Mouse (Mus musculus) forebrain, embryonic 13.5 days (tissue): ENCODE results near the gene Npc1l1. TPM values are rescaled to one million over a fixed set of nuclear protein-coding genes. Genes with fewer than 3 reads are reported as not detected.
"Not testable (repeated sequence)": the region's sequence is repeated elsewhere in the genome, so short reads cannot be mapped to it uniquely, and the experiment has no call there.

Experiments
- ATAC-seq: fragments of 200-750 bp; cut with Nextera tagmentation; 2 replicates; pipeline ENCODE4 v1.8.0; 2017
- H3K27ac ChIP-seq: fragments of 300-500 bp; sonication (generic); 2 replicates; pipeline ENCODE4 v1.5.1; 2015; ENCODE audit warnings: inconsistent platforms, mild to moderate bottlenecking, moderate library complexity
- H3K27me3 ChIP-seq: fragments of 300-500 bp; sonication (generic); 2 replicates; pipeline ENCODE4 v1.6.1; 2015; ENCODE audit warnings: mild to moderate bottlenecking, inconsistent platforms
- H3K36me3 ChIP-seq: fragments of 300-500 bp; sonication (generic); 2 replicates; pipeline ENCODE4 v1.6.1; 2015; ENCODE audit warnings: mild to moderate bottlenecking, inconsistent platforms; ENCODE audit not compliant: poor library complexity, severe bottlenecking
- H3K4me1 ChIP-seq: fragments of 300-500 bp; sonication (generic); 2 replicates; pipeline ENCODE4 v1.6.1; 2015; ENCODE audit warnings: inconsistent platforms
- H3K4me2 ChIP-seq: fragments of 300-500 bp; sonication (generic); 2 replicates; pipeline ENCODE4 v1.6.1; 2015; ENCODE audit warnings: inconsistent platforms, mild to moderate bottlenecking, moderate library complexity
- H3K4me3 ChIP-seq: fragments of 300-500 bp; sonication (generic); 2 replicates; pipeline ENCODE4 v1.5.1; 2015; ENCODE audit warnings: mild to moderate bottlenecking, inconsistent platforms
- H3K9ac ChIP-seq: fragments of 300-500 bp; sonication (generic); 2 replicates; pipeline ENCODE4 v1.6.1; 2015; ENCODE audit warnings: mild to moderate bottlenecking, inconsistent platforms
- H3K9me3 ChIP-seq: fragments of 300-500 bp; sonication (generic); replicated peaks from 2 replicates; pipeline ENCODE4 v1.6.1; 2016; ENCODE audit warnings: inconsistent platforms
- WGBS: fragments of 180-500 bp; shearing (Covaris S2); methylation state at CpG from one replicate; pipeline ENCODE4 v1.1.7; 2015; 5-methylcytosine and 5-hydroxymethylcytosine counted together
- polyA plus RNA-seq: library from polyadenylated mRNA; unstranded; fragments of >200 nt; fragmentation: Nextera tagmentation; extraction: Ambion mirVana; gene quantifications from 2 replicates; pipeline ENCODE4 v1.2.1, GENCODE M21; 2015

Npc1l1 gene
- 0.04 and 0.05 TPM in 2 replicates for polyA plus RNA-seq

DNA sequence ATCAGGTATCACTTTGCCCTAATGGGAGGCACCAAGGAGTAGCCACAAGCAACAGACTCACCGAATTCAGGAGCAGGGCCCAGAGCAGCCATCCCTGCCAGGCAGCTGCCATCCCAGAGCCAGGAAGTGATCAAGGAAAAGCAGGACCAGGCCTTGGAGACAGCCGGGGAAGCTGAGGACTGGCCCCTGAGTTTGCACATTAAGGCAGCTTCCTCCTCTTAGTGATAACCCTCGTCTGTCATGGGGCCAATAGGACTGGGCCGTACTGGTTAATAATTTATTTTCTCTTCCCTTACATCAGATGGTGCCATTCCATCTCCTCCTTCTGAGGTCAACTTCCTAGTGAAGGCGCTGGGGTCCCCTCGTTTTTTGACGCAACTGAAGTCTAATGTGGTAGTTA is at the start of gene Npc1l1:
Npc1l1 (minus strand) TSS at position 132 of the 400 bp plus-strand sequence.
- Histone ChIP-seq H3K36me3 (no peaks in the 10 kb centered on the region), H3K27ac (no peak within 1 kb of the TSS), H3K9me3 (peaks cover 2% of the 10 kb centered on the region; the same call in 1 of the 2 replicates), H3K4me2 (no peak within 1 kb of the TSS), H3K4me3 (no peak within 1 kb of the TSS), H3K9ac (no peak within 1 kb of the TSS), H3K4me1 (no peaks in the 10 kb centered on the region), H3K27me3 (0 out of 2 replicates have a peak, but pooled peaks cover 4% of the 10 kb centered on the region)
- ATAC-seq: no peak
- WGBS: 94% methylated on average over 7 of the region's 7 CpGs

DNA sequence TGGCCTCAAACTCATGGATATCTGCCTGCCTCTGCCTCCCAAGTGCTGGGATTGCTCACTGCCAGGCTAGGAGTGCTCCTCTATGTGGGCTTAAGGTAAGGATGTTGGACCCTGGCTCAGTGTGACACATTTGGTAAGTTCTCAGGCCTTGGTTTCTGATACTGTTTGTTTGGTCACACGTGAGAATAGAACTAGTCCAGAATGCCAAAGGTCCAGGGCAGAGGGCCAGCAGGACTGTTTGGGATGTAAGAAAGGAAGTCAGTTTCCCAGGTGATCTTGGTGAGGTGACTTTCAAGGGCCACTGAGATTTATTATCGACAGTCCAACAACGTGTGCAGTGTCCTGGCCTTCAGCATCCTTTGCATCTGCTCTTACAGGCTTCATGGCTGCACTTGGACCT is 46.5 kb upstream of the Npc1l1 start:
- Histone ChIP-seq H3K9ac (no peak overlapping the region), H3K27ac (no peak overlapping the region), H3K36me3 (peaks cover 18% of the 10 kb centered on the region), H3K4me1 (peaks cover 30% of the 10 kb centered on the region), H3K4me3 (no peak overlapping the region), H3K27me3 (no peaks in the 10 kb centered on the region), H3K4me2 (no peak overlapping the region), H3K9me3 (peaks cover 6% of the 10 kb centered on the region)
- no peak for ATAC-seq
- WGBS: 82% methylated on average over 3 of the region's 3 CpGs

DNA sequence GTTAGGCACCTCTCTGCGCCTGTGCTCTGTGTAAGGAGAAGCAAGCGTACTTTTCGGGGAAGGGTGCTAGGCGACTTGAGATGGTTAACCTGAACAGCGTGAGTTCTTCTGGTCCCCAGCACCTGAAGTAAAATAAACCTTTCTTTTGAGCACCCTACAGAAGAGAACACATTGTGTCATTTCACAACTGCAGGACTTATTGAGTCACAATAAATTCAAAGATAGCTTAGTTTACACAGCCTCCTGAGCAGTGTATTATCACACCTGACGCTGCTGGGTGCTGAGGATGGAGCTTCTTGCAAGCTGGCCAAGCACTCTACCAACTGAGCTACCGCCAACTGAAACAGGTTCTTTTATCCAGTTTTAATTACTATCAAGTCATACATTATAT is 45.1 kb upstream of the Npc1l1 start:
- H3K27me3 ChIP-seq: no peaks in the 10 kb centered on the region
- peak overlapping the region; percentile 89 for H3K4me2 ChIP-seq
- peaks cover 30% of the 10 kb centered on the region for H3K4me1 ChIP-seq
- H3K9me3 ChIP-seq: peaks cover 3% of the 10 kb centered on the region
- 25% methylated on average over 7 of the region's 7 CpGs for WGBS
- H3K9ac ChIP-seq: peak overlapping the region; percentile 98
- peak overlapping the region; percentile 87 for H3K27ac ChIP-seq
- peak overlapping the region; percentile 97 for H3K4me3 ChIP-seq
- peaks cover 30% of the 10 kb centered on the region for H3K36me3 ChIP-seq
- ATAC-seq: no peak; the same call in none of the 2 replicates

DNA sequence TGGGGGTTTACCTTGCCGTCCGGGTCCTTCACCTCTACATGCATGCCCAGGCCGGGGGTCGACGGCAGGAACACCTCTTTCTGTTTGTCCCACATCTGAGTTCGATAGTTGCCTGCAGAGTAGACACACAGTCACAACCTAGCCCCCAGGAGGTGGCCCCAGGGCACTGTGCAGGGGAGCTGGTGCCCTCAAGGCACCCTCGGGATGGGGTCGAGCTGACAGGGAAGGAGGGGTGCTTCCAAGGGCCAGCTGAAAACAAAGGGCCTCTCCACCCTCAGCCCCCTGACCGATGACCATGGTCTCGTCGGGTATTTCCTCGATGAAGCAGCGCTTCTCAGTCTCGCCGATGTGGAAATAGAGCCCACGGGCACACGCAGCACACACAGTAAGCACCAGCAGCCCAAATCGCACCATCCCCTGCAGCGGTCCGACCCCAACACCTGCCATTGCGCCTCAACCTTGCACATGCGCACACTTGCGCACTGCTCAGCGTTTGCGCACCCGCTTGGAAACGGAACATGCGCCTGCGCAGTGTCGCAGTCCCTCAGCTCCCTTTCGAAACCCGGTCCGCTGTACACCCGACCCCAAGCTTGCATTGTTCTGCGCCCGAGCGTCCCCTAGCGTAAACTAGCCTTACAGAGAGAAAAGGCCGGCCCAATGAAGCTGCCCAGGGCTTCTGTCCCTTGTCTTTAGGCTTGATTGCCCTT is 44.6 kb upstream of the Npc1l1 start, which contains the start of gene Tmed4:
Tmed4 (minus strand) TSS at position 484 of the 707 bp plus-strand sequence.
- ATAC-seq: peak; percentile 98
- H3K36me3 ChIP-seq: peaks cover 34% of the 10 kb centered on the region
- peak within 1 kb of the TSS; percentile 98 for H3K9ac ChIP-seq
- no peaks in the 10 kb centered on the region for H3K27me3 ChIP-seq
- under 1% methylated on average over 39 of the region's 39 CpGs for WGBS
- no peaks in the 10 kb centered on the region; the same call in 1 of the 2 replicates for H3K9me3 ChIP-seq
- peak within 1 kb of the TSS; percentile 87 for H3K27ac ChIP-seq
- peak within 1 kb of the TSS; percentile 97 for H3K4me3 ChIP-seq
- peak within 1 kb of the TSS; percentile 89 for H3K4me2 ChIP-seq
- H3K4me1 ChIP-seq: peaks cover 30% of the 10 kb centered on the region

DNA sequence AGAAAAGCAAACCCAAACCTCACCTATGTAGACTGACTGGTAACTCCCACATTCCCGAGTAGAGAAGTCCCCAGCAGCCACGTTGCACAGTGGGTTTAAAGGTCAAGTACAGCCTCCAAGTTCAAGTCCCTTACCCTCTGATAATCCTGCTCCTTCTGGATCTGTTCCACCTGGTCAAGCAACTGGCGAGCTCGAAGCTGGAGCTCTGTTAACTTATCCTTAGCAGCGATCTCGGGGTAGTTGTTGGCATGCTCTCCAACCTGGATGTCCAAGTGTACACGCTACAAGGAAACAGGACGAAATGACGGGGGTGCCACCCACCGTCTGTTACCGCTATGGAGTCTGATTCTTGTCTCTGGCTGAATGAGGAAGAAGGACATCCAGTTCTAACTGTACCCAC is 43.7 kb upstream of the Npc1l1 start:
- no peak for ATAC-seq
- no peaks in the 10 kb centered on the region for H3K9me3 ChIP-seq
- peaks cover 37% of the 10 kb centered on the region for H3K36me3 ChIP-seq
- H3K4me3 ChIP-seq: peak overlapping the region; percentile 97
- peaks cover 33% of the 10 kb centered on the region for H3K4me1 ChIP-seq
- WGBS: 70% methylated on average over 11 of the region's 11 CpGs
- no peaks in the 10 kb centered on the region for H3K27me3 ChIP-seq
- peak overlapping the region; percentile 89 for H3K4me2 ChIP-seq
- no peak overlapping the region for H3K27ac ChIP-seq
- peak overlapping the region; percentile 98 for H3K9ac ChIP-seq

DNA sequence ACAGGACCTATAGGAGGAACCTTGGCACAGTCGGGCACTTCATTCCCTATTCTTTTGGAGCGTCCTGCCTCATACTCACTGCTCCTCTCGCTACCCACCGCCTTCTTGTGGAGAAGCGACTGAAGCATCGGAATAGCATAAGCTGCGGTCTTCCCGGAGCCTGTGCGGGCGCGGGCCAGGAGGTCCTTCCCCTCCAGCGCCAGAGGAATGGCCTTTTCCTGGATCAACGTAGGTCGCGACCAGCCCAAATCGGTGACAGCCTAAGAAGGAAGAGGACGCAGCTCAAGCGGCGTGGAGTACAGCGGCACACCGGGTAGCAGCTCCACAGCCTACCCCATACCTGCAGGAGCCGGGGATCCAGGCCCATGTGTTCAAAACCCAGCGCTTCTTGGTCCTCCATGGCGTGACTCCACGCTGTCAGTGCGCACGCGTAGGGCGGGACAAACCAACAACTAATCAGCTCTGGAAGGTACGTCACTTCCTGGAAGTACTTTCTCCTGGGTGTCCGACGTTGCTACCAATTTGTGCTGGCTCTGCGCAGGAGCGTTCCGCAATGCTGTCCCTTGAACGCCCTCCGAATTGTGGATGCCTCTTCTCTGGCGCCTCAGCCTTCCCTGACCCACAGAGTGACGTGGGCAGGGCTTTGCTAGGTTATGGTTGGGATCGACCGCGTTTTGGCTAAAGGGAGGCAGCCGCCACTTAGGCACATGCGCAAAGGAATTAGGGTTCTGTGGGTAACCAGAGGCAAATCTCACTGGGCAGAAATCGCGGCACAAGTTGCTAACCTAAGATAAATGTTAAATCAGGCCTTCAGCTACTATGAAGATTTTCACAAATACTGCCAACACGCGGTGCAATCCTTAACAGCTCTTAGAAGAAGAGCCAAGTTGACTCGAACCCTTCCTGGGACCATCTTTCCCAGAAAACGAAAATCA is 37.6 kb upstream of the Npc1l1 start, which contains the start of gene Ddx56:
Ddx56 (minus strand) TSS at position 453 of the 935 bp plus-strand sequence.
- Histone ChIP-seq H3K4me2 (peak within 1 kb of the TSS; percentile 95), H3K9ac (peak within 1 kb of the TSS; percentile 86), H3K4me3 (peak within 1 kb of the TSS; percentile 88), H3K9me3 (no peaks in the 10 kb centered on the region), H3K4me1 (peaks cover 26% of the 10 kb centered on the region), H3K27me3 (no peaks in the 10 kb centered on the region), H3K36me3 (peaks cover 69% of the 10 kb centered on the region), H3K27ac (peak within 1 kb of the TSS; percentile 89)
- 3% methylated on average over 50 of the region's 50 CpGs for WGBS
- ATAC-seq: peak; percentile 97

DNA sequence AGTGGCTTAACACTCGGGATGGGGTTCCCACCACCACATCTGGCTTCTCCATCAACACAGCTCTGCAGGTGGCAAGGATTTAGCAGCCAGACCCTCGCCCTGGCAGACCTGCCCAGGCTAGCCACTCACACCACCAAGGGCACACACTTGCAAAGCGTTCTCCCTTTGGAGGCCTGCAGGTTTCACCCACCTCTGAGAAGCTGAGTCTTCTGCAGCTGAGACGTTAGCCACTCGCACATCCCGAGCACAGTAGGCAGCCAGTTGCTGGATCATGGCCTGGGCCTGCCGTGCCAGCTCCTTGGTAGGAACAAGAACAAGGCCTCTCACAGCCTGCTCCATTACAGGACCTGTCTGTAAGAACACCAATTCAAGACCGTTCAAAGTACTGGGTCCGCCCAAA is 36.7 kb upstream of the Npc1l1 start:
- H3K36me3 ChIP-seq: peaks cover 68% of the 10 kb centered on the region
- WGBS: 70% methylated on average over 9 of the region's 9 CpGs
- ATAC-seq: no peak

DNA sequence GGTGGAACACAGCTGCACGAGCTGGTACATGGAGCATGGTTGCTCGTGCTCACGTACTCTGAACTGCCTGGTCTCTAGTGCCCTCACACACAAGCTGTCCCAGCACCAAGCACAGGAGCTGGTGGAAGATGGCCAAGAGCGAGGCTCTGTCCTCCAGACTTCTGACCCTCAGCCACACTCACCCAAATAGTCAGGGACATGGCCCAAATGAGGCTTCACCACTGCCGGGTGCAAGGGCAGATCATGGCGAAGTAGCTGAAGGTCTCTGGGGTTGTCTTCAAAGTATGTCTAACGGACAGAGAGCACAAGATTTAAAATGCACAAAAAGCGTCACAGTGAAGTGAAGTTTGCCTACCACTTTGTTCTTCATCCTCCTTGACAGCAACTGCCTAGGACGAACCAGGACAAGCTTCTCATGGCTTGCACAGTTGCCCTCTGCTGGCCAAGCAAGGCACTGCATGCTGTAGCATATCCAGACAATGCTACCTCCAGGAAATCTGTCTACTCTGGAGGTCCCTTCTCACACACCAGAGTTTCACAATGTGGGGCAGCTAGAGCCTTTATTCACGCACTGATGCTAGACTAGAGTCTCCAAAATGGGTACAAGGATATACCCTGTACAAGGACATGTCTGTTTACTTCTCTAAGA is 31.6 kb upstream of the Npc1l1 start:
- WGBS: 75% methylated on average over 10 of the region's 10 CpGs
- H3K27ac ChIP-seq: no peak overlapping the region
- ATAC-seq: peak; percentile 72
- no peaks in the 10 kb centered on the region for H3K27me3 ChIP-seq
- no peak overlapping the region for H3K4me3 ChIP-seq
- peaks cover 6% of the 10 kb centered on the region for H3K4me1 ChIP-seq
- H3K9ac ChIP-seq: no peak overlapping the region
- H3K36me3 ChIP-seq: peaks cover 91% of the 10 kb centered on the region
- H3K9me3 ChIP-seq: no peaks in the 10 kb centered on the region
- H3K4me2 ChIP-seq: no peak overlapping the region

More for the DNA sequence above, 36.7 kb upstream of the Npc1l1 start:
- peaks cover 17% of the 10 kb centered on the region for H3K4me1 ChIP-seq
- H3K9me3 ChIP-seq: no peaks in the 10 kb centered on the region
- no peaks in the 10 kb centered on the region for H3K27me3 ChIP-seq
- H3K4me2 ChIP-seq: peak overlapping the region; percentile 95
- H3K9ac ChIP-seq: peak overlapping the region; percentile 86
- H3K4me3 ChIP-seq: peak overlapping the region; percentile 88
- H3K27ac ChIP-seq: no peak overlapping the region

DNA sequence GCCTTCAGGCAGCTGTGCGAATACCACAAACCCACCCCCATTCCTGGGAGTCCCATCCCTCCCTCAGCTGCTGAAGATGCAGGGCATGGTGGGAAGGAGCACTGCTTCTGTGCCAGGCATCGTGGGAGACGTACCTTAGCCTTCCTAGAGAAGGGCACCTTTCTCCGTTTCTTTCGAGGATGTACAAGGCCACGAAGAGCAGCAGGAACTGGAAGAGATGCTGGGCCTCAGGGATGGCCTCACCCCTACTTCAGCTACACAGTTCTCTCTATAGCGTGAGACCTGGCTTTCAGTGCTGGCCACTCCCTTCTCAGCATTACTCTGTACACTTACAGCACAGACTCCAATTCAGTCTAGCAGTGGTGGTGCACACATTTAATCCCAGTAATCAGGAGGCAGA is 29.5 kb upstream of the Npc1l1 start:
- no peak for ATAC-seq
- no peak overlapping the region for H3K4me3 ChIP-seq
- no peaks in the 10 kb centered on the region for H3K4me1 ChIP-seq
- WGBS: 94% methylated on average over 7 of the region's 7 CpGs
- no peak overlapping the region for H3K4me2 ChIP-seq
- H3K36me3 ChIP-seq: peaks cover 72% of the 10 kb centered on the region
- H3K27ac ChIP-seq: no peak overlapping the region
- H3K9me3 ChIP-seq: no peaks in the 10 kb centered on the region
- H3K27me3 ChIP-seq: no peaks in the 10 kb centered on the region
- H3K9ac ChIP-seq: no peak overlapping the region

DNA sequence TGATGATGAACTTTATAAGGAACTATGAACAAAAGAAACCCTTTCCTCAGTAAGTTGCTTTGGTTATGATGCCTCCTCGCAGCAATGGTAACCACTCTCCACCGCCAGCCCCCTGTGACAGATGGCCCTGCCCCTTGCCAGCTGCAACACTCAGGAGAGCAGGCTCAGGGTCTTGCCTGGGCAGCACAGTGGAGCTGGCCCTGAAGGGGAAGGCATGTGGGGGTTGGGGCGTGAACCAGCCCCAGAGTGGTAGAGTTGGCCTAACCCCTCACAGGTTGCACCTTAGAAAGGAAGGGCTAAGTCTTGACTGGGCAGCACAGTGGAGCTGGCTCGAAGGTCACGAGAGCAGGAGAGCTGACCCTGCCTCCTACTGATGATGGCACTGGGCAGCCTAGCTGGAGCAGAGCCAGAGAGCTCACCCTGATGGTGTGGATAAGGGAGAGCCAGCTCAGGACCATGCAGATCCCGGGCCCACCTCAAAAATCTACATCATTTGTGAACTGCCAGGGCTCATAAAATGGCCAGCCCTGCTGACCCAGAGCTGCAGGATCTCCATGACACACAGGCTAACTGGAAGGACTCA is 26.6 kb upstream of the Npc1l1 start:
- Histone ChIP-seq H3K4me1 (no peaks in the 10 kb centered on the region), H3K9ac (no peak overlapping the region), H3K27me3 (no peaks in the 10 kb centered on the region), H3K4me3 (no peak overlapping the region), H3K9me3 (no peaks in the 10 kb centered on the region), H3K4me2 (no peak overlapping the region), H3K36me3 (peaks cover 44% of the 10 kb centered on the region), H3K27ac (no peak overlapping the region)
- 74% methylated on average over 6 of the region's 6 CpGs for whole genome bisulfite sequencing
- ATAC-seq: peak; percentile 55

DNA sequence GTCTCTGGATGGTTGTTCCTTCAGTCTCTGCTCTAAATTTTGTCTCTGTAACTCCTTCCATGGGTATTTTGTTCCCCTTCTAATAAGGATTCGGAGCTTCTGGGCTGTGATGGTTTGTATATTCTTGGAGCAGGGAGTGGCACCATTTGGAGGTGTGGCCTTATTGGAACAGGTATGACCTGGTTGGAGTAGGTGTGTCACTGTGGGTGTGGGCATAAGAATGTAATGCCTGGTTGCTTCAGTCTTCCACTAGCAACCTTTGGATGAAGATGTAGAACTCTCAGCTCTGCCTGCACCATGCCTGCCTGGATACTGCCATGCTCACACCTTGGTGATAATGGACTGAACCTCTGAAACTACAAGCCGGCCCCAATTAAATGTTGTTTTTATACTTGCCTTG is 24.7 kb upstream of the Npc1l1 start:
- H3K9ac ChIP-seq, H3K27me3 ChIP-seq, H3K4me1 ChIP-seq, H3K4me2 ChIP-seq, ATAC-seq, H3K9me3 ChIP-seq, H3K27ac ChIP-seq, H3K4me3 ChIP-seq: not testable (repeated sequence)
- peaks cover 24% of the 10 kb centered on the region for H3K36me3 ChIP-seq
- WGBS: 93% methylated on average over 2 of the region's 2 CpGs
